Mouse (Mus musculus): ENCODE measurements at regions not wholly inside any gene's neighbourhood (a gene's known extent, or its start where the extent isn't known, plus 50 kb on each side); places are given as distances from the start of the nearest gene placed in this dataset.

- no peaks in the 10 kb centered on the region for H3K36me3 ChIP-seq (ENCODE audit: control insufficient read depth, insufficient read depth)
- H3K27me3 ChIP-seq (replicated peaks; ENCODE audit: control insufficient read depth, insufficient read depth, low read length): no peaks in the 10 kb centered on the region
- no peak for TF ChIP-seq CTCF (IDR thresholded peaks at IDR 0.05; ENCODE audit: low read depth)
- no peaks in the 10 kb centered on the region for H3K4me1 ChIP-seq (replicated peaks; ENCODE audit: control insufficient read depth, insufficient read depth, low read length)
- H3K9ac ChIP-seq (ENCODE audit: low read depth, low read length): no peak overlapping the region
- no peaks in the 10 kb centered on the region for H3K9me3 ChIP-seq (ENCODE audit: control insufficient read depth)
- H3K4me3 ChIP-seq (ENCODE audit: low read depth, low read length): no peak overlapping the region
- 45% methylated on average over 13 of the region's 13 CpGs for WGBS
- peak overlapping the region; percentile 41 for H3K4me2 ChIP-seq (replicated peaks; ENCODE audit: low read depth)
- no peak overlapping the region for H3K27ac ChIP-seq (ENCODE audit: low read depth, low read length)
- ATAC-seq: no peak; the same call in 1 of the 2 replicates
Measured at GRCm38 (mm10) chr13:46161261-46162024, 112.1 kb upstream of the Stmnd1 start.

DNA sequence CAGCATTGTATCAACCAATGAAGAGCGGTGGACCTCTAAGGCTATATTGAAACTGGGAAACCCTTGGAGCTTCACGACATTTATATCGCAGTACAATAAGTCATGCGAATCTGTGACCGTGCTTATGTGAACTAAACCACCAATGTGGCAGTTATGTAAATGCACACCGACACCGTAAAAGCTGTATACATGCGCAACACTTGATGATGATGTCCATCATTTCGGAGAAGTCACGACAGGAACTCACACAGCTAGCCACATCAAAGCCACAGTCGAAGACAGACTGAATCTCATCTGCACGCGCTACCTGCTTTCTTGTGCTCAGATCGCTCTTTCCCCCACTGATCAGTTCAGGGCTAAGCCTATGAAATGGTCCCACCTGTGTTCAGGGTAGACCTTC is 114.2 kb upstream of the Stmnd1 start:
- WGBS: 92% methylated on average over 14 of the region's 14 CpGs

GRCm38 (mm10) chr13:46153282-46154260 is 120.0 kb upstream of the Stmnd1 start:
- H3K27ac ChIP-seq (ENCODE audit: low read depth, low read length): no peak overlapping the region
- H3K4me2 ChIP-seq (replicated peaks; ENCODE audit: low read depth): no peak overlapping the region
- H3K4me1 ChIP-seq (replicated peaks; ENCODE audit: control insufficient read depth, insufficient read depth, low read length): no peaks in the 10 kb centered on the region
- H3K9me3 ChIP-seq (ENCODE audit: control insufficient read depth): no peaks in the 10 kb centered on the region
- 87% methylated on average over 14 of the region's 14 CpGs for WGBS
- TF ChIP-seq CTCF (IDR thresholded peaks at IDR 0.05; ENCODE audit: low read depth): no peak
- no peaks in the 10 kb centered on the region for H3K27me3 ChIP-seq (replicated peaks; ENCODE audit: control insufficient read depth, insufficient read depth, low read length)
- H3K4me3 ChIP-seq (ENCODE audit: low read depth, low read length): no peak overlapping the region
- no peaks in the 10 kb centered on the region for H3K36me3 ChIP-seq (ENCODE audit: control insufficient read depth, insufficient read depth)
- ATAC-seq: no peak
- no peak overlapping the region for H3K9ac ChIP-seq (ENCODE audit: low read depth, low read length)

More for the DNA sequence above, 114.2 kb upstream of the Stmnd1 start:
- no peaks in the 10 kb centered on the region for H3K27me3 ChIP-seq (replicated peaks; ENCODE audit: control insufficient read depth, insufficient read depth, low read length)
- no peak overlapping the region for H3K27ac ChIP-seq (ENCODE audit: low read depth, low read length)
- H3K9me3 ChIP-seq (ENCODE audit: control insufficient read depth): no peaks in the 10 kb centered on the region
- TF ChIP-seq CTCF (IDR thresholded peaks at IDR 0.05; ENCODE audit: low read depth): no peak
- no peak overlapping the region for H3K4me2 ChIP-seq (replicated peaks; ENCODE audit: low read depth)
- H3K4me1 ChIP-seq (replicated peaks; ENCODE audit: control insufficient read depth, insufficient read depth, low read length): no peaks in the 10 kb centered on the region
- no peaks in the 10 kb centered on the region for H3K36me3 ChIP-seq (ENCODE audit: control insufficient read depth, insufficient read depth)
- no peak for ATAC-seq
- H3K4me3 ChIP-seq (ENCODE audit: low read depth, low read length): no peak overlapping the region
- no peak overlapping the region for H3K9ac ChIP-seq (ENCODE audit: low read depth, low read length)

GRCm38 (mm10) chr13:46140006-46140405 is 133.5 kb upstream of the Stmnd1 start:
- Histone ChIP-seq H3K4me3 (ENCODE audit: low read depth, low read length) (no peak overlapping the region), H3K36me3 (ENCODE audit: control insufficient read depth, insufficient read depth) (no peaks in the 10 kb centered on the region), H3K4me2 (replicated peaks; ENCODE audit: low read depth) (no peak overlapping the region), H3K27ac (ENCODE audit: low read depth, low read length) (no peak overlapping the region), H3K9ac (ENCODE audit: low read depth, low read length) (no peak overlapping the region), H3K4me1 (replicated peaks; ENCODE audit: control insufficient read depth, insufficient read depth, low read length) (no peaks in the 10 kb centered on the region), H3K9me3 (ENCODE audit: control insufficient read depth) (no peaks in the 10 kb centered on the region), H3K27me3 (replicated peaks; ENCODE audit: control insufficient read depth, insufficient read depth, low read length) (no peaks in the 10 kb centered on the region)
- TF ChIP-seq CTCF (IDR thresholded peaks at IDR 0.05; ENCODE audit: low read depth): no peak
- WGBS: 85% methylated on average over 3 of the region's 3 CpGs
- no peak for ATAC-seq

DNA sequence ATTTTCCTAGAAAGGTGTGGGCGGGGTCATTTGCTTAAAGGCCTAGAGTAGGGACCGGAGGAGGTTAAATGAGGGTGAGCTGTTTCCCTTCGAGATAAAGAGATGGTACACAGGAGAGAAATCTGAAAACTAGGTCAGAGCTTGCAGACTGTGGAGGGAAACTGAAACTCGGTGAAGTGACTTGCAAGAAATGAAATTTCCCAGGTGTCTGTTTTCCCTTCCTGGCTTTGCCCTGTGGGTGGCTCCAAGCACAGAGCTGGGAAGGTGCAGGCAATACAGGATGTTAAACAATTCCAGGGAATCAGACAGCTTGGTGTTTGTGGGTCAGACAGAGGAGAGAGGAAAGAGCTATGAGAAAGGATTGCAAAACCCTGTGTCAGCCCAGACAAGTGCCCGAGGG is 134.3 kb upstream of the Stmnd1 start:
- no peak overlapping the region for H3K4me3 ChIP-seq (ENCODE audit: low read depth, low read length)
- no peaks in the 10 kb centered on the region for H3K27me3 ChIP-seq (replicated peaks; ENCODE audit: control insufficient read depth, insufficient read depth, low read length)
- no peak overlapping the region for H3K4me2 ChIP-seq (replicated peaks; ENCODE audit: low read depth)
- no peak overlapping the region for H3K27ac ChIP-seq (ENCODE audit: low read depth, low read length)
- no peak for TF ChIP-seq CTCF (IDR thresholded peaks at IDR 0.05; ENCODE audit: low read depth)
- 69% methylated on average over 5 of the region's 5 CpGs for WGBS
- no peaks in the 10 kb centered on the region for H3K36me3 ChIP-seq (ENCODE audit: control insufficient read depth, insufficient read depth)
- no peaks in the 10 kb centered on the region for H3K4me1 ChIP-seq (replicated peaks; ENCODE audit: control insufficient read depth, insufficient read depth, low read length)
- no peak for ATAC-seq
- no peaks in the 10 kb centered on the region for H3K9me3 ChIP-seq (ENCODE audit: control insufficient read depth)
- no peak overlapping the region for H3K9ac ChIP-seq (ENCODE audit: low read depth, low read length)

DNA sequence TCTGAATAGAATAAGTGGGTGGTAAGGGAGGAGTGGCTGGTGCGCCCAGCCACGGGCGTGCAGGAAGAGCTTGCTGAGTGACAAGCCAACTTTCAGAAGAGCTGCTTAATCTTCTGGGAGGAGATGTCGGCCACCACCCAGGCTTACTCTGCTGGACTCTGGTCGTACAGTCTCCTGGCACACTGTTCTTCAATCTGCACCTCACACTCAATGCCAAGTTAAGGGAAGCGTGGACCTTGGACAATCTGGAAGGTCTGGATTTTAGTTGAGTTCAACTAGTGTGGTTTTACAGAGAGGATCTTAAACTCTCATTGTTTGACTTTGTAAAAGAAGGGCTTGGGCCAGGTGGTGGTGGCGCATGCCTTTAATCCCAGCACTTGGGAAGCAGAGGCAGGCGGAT is 138.1 kb upstream of the Stmnd1 start:
- H3K27me3 ChIP-seq (replicated peaks; ENCODE audit: control insufficient read depth, insufficient read depth, low read length): no peaks in the 10 kb centered on the region
- H3K4me1 ChIP-seq (replicated peaks; ENCODE audit: control insufficient read depth, insufficient read depth, low read length): no peaks in the 10 kb centered on the region
- H3K4me2 ChIP-seq (replicated peaks; ENCODE audit: low read depth): no peak overlapping the region
- H3K36me3 ChIP-seq (ENCODE audit: control insufficient read depth, insufficient read depth): no peaks in the 10 kb centered on the region
- no peak for TF ChIP-seq CTCF (IDR thresholded peaks at IDR 0.05; ENCODE audit: low read depth)
- H3K27ac ChIP-seq (ENCODE audit: low read depth, low read length): no peak overlapping the region
- WGBS: 83% methylated on average over 8 of the region's 8 CpGs
- ATAC-seq: no peak
- H3K9ac ChIP-seq (ENCODE audit: low read depth, low read length): no peak overlapping the region
- H3K4me3 ChIP-seq (ENCODE audit: low read depth, low read length): no peak overlapping the region
- H3K9me3 ChIP-seq (ENCODE audit: control insufficient read depth): no peaks in the 10 kb centered on the region

Measured in intestine, postnatal 0 days (tissue).